Mouse (Mus musculus) kidney, postnatal 4 days (tissue): ENCODE data around the gene Lpcat3.

Experiments
- DNase-seq, 2 experiments: peaks; one replicate each; pipeline ENCODE4 v3.0.0; 2021; ENCODE audit warnings: mixed read lengths in 2 of 2

Lpcat3 gene

GRCm38 (mm10) chr6:124708289-124708889 lies 45.6 kb downstream of the Lpcat3 start:
- no peak for DNase-seq

GRCm38 (mm10) chr6:124711824-124712782 lies 49.3 kb downstream of the Lpcat3 start, which contains the start of the genes Emg1 and Phb2:
Emg1 (minus strand) TSS chr6:124712178.
Phb2 (plus strand) TSS chr6:124712336.
- DNase-seq, result peak; percentile 99

- DNase-seq, result no peak
Measured at GRCm38 (mm10) chr6:124712918-124713317, 50.1 kb downstream of the Lpcat3 start.

- peak; percentile 71 to 78 for DNase-seq
Measured at GRCm38 (mm10) chr6:124716864-124717490, 54.1 kb downstream of the Lpcat3 start.

GRCm38 (mm10) chr6:124717968-124718367 lies 55.1 kb downstream of the Lpcat3 start:
- no peak for DNase-seq

- peak; percentile 63 to 77 for DNase-seq
Measured at GRCm38 (mm10) chr6:124718703-124719102, 55.9 kb downstream of the Lpcat3 start.

- DNase-seq, result no peak
Measured at GRCm38 (mm10) chr6:124719354-124719978, 56.6 kb downstream of the Lpcat3 start.

- DNase-seq, result no peak
Measured at GRCm38 (mm10) chr6:124720904-124721303, 58.1 kb downstream of the Lpcat3 start.

GRCm38 (mm10) chr6:124722876-124723473 lies 60.1 kb downstream of the Lpcat3 start:
- no peak for DNase-seq

GRCm38 (mm10) chr6:124723541-124723940 lies 60.7 kb downstream of the Lpcat3 start:
- no peak for DNase-seq

GRCm38 (mm10) chr6:124724472-124724871 lies 61.6 kb downstream of the Lpcat3 start:
- DNase-seq, result no peak

- no peak for DNase-seq
Measured at GRCm38 (mm10) chr6:124728621-124729020, 65.8 kb downstream of the Lpcat3 start.

GRCm38 (mm10) chr6:124729850-124730705 lies 67.3 kb downstream of the Lpcat3 start:
- DNase-seq, result no peak

GRCm38 (mm10) chr6:124731038-124731437 lies 68.2 kb downstream of the Lpcat3 start:
- DNase-seq, result no peak

GRCm38 (mm10) chr6:124732476-124733370 lies 69.9 kb downstream of the Lpcat3 start:
- DNase-seq, result peak; percentile 44 to 59

GRCm38 (mm10) chr6:124734417-124734816 lies 71.6 kb downstream of the Lpcat3 start:
- no peak for DNase-seq

- no peak for DNase-seq
Measured at GRCm38 (mm10) chr6:124737040-124737439, 74.2 kb downstream of the Lpcat3 start.

GRCm38 (mm10) chr6:124738511-124739023 lies 75.7 kb downstream of the Lpcat3 start, which contains the start of gene Ptpn6:
Ptpn6 (minus strand) TSS chr6:124738714.
- DNase-seq, result peak; percentile 79 to 90

- no peak for DNase-seq
Measured at GRCm38 (mm10) chr6:124739231-124739796, 76.5 kb downstream of the Lpcat3 start.
